ENCODE assay signal across 11 mouse cellular contexts in the genomic region with DNA sequence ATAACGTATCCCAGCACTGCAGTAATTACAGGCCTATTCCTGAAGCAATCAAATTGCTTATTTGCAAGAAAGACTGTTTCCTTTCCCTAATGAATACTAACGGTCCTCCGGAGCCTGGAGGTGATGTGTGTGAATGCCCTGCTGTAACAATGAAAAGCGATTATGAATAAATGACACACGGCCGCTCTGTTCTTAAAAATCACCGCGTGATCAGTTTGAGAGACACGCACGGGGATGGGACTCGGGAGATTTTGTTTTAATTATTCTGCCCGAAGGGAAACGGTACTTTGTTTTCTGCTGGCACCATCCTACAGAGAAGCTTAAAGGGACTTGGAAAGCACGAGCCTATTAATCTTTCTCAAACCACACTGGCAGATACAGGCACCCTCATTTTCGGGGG. TPM values are rescaled to one million over a fixed set of nuclear protein-coding genes. Genes with fewer than 3 reads are reported as not detected.
DNase-seq lines count a peak whose midpoint lies in the region; ATAC-seq and TF ChIP-seq lines count a peak whose summit lies in the region.
"Had no signal": no experiment of that assay in that cellular context is flagged by ENCODE, and none has a peak within 500 bp of the region (broad histone marks: within the 10 kb centered on the region; RNA-seq: fewer than 3 reads in every experiment).

No protein-coding gene starts in this region.

- WGBS in forebrain, postnatal 0 days = 10% methylated on average over 15 of the region's 15 CpGs
- 18% methylated on average over 15 of the region's 15 CpGs for WGBS in midbrain, embryonic 14.5 days
- WGBS in intestine, embryonic 15.5 days = 69% methylated on average over 15 of the region's 15 CpGs

- peak overlapping the region; percentile 28 for H3K4me3 ChIP-seq in forebrain, postnatal 0 days (ENCODE audit: low read depth, low read length)
- H3K4me3 ChIP-seq in midbrain, embryonic 14.5 days (replicated peaks; ENCODE audit: low read depth, low read length) = no peak overlapping the region
- no peak overlapping the region for H3K4me3 ChIP-seq in intestine, embryonic 15.5 days (replicated peaks)
- H3K4me3 ChIP-seq: megakaryocyte, embryonic 14.5 days had no signal

- peak; percentile 19 for DNase-seq in embryo, embryonic 11 days
- DNase-seq in embryo, embryonic 9.5 days (ENCODE audit: extremely low spot score) = no peak
- peak; percentile 64 for DNase-seq in MN1 (ENCODE audit: low spot score)
- peak; percentile 68 for DNase-seq in forebrain, postnatal 0 days
- DNase-seq in midbrain, embryonic 14.5 days = peak; percentile 82
- DNase-seq in frontal cortex, postnatal 36 days (ENCODE audit: low spot score in 2 of 2) = no peak
- DNase-seq: gastrocnemius, postnatal 25 days; heart, postnatal 14 days had no signal

- H3K36me3 ChIP-seq in forebrain, postnatal 0 days (ENCODE audit: insufficient read depth) = no peaks in the 10 kb centered on the region
- H3K36me3 ChIP-seq in midbrain, embryonic 14.5 days (ENCODE audit: control insufficient read depth, insufficient read depth, low read length) = no peaks in the 10 kb centered on the region
- H3K36me3 ChIP-seq in intestine, embryonic 15.5 days = no peaks in the 10 kb centered on the region

- H3K9ac ChIP-seq in forebrain, postnatal 0 days = peak overlapping the region; percentile 44
- peak overlapping the region; percentile 31; the same call in 1 of the 2 replicates for H3K9ac ChIP-seq in midbrain, embryonic 14.5 days (replicated peaks; ENCODE audit: low read length)
- no peak overlapping the region for H3K9ac ChIP-seq in intestine, embryonic 15.5 days

- no peak for TF ChIP-seq CTCF in forebrain, postnatal 0 days (IDR thresholded peaks at IDR 0.05; ENCODE audit: low read depth)

- ATAC-seq in forebrain, postnatal 0 days = peak; percentile 69
- peak; percentile 75 for ATAC-seq in midbrain, embryonic 14.5 days (ENCODE audit: low FRiP score, low TSS enrichment)
- no peak for ATAC-seq in megakaryocyte, adult 5-6 weeks (ENCODE audit: poor library complexity, severe bottlenecking)
- ATAC-seq in intestine, embryonic 15.5 days = no peak

- no peaks in the 10 kb centered on the region for H3K27me3 ChIP-seq in forebrain, postnatal 0 days (ENCODE audit: insufficient read depth, low read length)
- H3K27me3 ChIP-seq in midbrain, embryonic 14.5 days (ENCODE audit: control insufficient read depth, insufficient read depth, low read length) = no peaks in the 10 kb centered on the region
- H3K27me3 ChIP-seq in intestine, embryonic 15.5 days (replicated peaks) = no peaks in the 10 kb centered on the region
- H3K27me3 ChIP-seq: megakaryocyte, embryonic 14.5 days had no signal

- H3K9me3 ChIP-seq in forebrain, postnatal 0 days (ENCODE audit: low read length) = no peaks in the 10 kb centered on the region
- no peaks in the 10 kb centered on the region for H3K9me3 ChIP-seq in midbrain, embryonic 14.5 days (ENCODE audit: control insufficient read depth, low read length)
- H3K9me3 ChIP-seq in intestine, embryonic 15.5 days = no peaks in the 10 kb centered on the region

- H3K4me2 ChIP-seq in forebrain, postnatal 0 days (ENCODE audit: low read depth) = peak overlapping the region; percentile 39
- peak overlapping the region; percentile 45 for H3K4me2 ChIP-seq in midbrain, embryonic 14.5 days (ENCODE audit: low read length)
- no peak overlapping the region for H3K4me2 ChIP-seq in intestine, embryonic 15.5 days (replicated peaks)

- H3K27ac ChIP-seq in forebrain, postnatal 0 days (ENCODE audit: low read depth, low read length) = peak overlapping the region; percentile 57
- H3K27ac ChIP-seq in midbrain, embryonic 14.5 days (replicated peaks; ENCODE audit: low read depth, low read length) = peak overlapping the region; percentile 82
- no peak overlapping the region for H3K27ac ChIP-seq in intestine, embryonic 15.5 days

- no peaks in the 10 kb centered on the region for H3K4me1 ChIP-seq in forebrain, postnatal 0 days (ENCODE audit: insufficient read depth)
- peaks cover 12% of the 10 kb centered on the region for H3K4me1 ChIP-seq in midbrain, embryonic 14.5 days (ENCODE audit: control insufficient read depth, insufficient read depth, low read length)
- H3K4me1 ChIP-seq in intestine, embryonic 15.5 days (replicated peaks) = 0 out of 2 replicates have a peak, but pooled peaks cover 4% of the 10 kb centered on the region

RNA-seq across cellular contexts. Expression of a gene that starts 41.2 kb away (rescaled TPM):
- 8.3 and 12.2 TPM in 2 replicates for total RNA-seq in forebrain, postnatal 0 days (2014; rRNA removed)
- 23.0 and 28.9 TPM in 2 replicates for polyA plus RNA-seq in forebrain, postnatal 0 days (2015; fragmentation: Nextera tagmentation; extraction: Ambion mirVana)
- 23.0 and 23.8 TPM in 2 replicates for polyA plus RNA-seq in midbrain, embryonic 14.5 days (2014; fragmentation: Nextera tagmentation; extraction: Ambion mirVana)
- 11.5 and 15.1 TPM in 2 replicates for total RNA-seq in megakaryocyte, adult 5-6 weeks (2015)
- total RNA-seq in megakaryocyte, adult 5-6 weeks (2017) = 22.4 and 23.9 TPM in 2 replicates
- 29.8 and 34.1 TPM in 2 replicates for polyA plus RNA-seq in intestine, embryonic 15.5 days (2015; fragmentation: Nextera tagmentation; extraction: Ambion mirVana)

Comparison
In these comparisons a context has a peak if more than half of its experiments do, and no peak if none do; other contexts are left out.
1. DNase-seq: peak in embryo, embryonic 11 days (single experiment), MN1 (single experiment), forebrain, postnatal 0 days (single experiment) and midbrain, embryonic 14.5 days (single experiment); none in embryo, embryonic 9.5 days (single experiment) and frontal cortex, postnatal 36 days (0 of 2).
2. ATAC-seq: peak in forebrain, postnatal 0 days (single experiment) and midbrain, embryonic 14.5 days (single experiment); none in megakaryocyte, adult 5-6 weeks (single experiment) and intestine, embryonic 15.5 days (single experiment).